Mouse (Mus musculus) brain, embryonic 14.5 days (tissue): ENCODE measurements at regions not wholly inside any gene's neighbourhood (a gene's known extent, or its start where the extent isn't known, plus 50 kb on each side); places are given as distances from the start of the nearest gene placed in this dataset.

Source experiments
- CTCF ChIP-seq: fragments of 200-500 bp; IDR thresholded peaks from 2 replicates; pipeline ENCODE4 v1.5.1; 2012; ENCODE audit warnings: inconsistent platforms, mild to moderate bottlenecking, moderate library complexity, borderline replicate concordance; ENCODE audit not compliant: insufficient read depth, insufficient read length; ENCODE audit errors: extremely low read depth
- POLR2A ChIP-seq: fragments of 200-500 bp; IDR thresholded peaks from 2 replicates; pipeline ENCODE4 v1.6.1; 2012; ENCODE audit warnings: mild to moderate bottlenecking, inconsistent platforms, borderline replicate concordance; ENCODE audit not compliant: poor library complexity, insufficient read depth, insufficient read length, severe bottlenecking; ENCODE audit errors: extremely low read depth

GRCm38 (mm10) chr1:186399762-186400161 is 282.7 kb upstream of the Lyplal1 start:
- no peak for TF ChIP-seq POLR2A
- no peak for TF ChIP-seq CTCF
